Mouse (Mus musculus) lung, adult 2 months (tissue): ENCODE results near the gene Gm29797.

ENCODE experiments used
- CTCF ChIP-seq: fragments of 200-500 bp; IDR thresholded peaks from 2 replicates; pipeline ENCODE4 v1.5.1; 2011; ENCODE audit warnings: mild to moderate bottlenecking, low read length, control low read depth; ENCODE audit not compliant: insufficient read depth
- POLR2A ChIP-seq: fragments of 200-500 bp; IDR thresholded peaks from 2 replicates; pipeline ENCODE4 v1.6.1; 2011; ENCODE audit warnings: low read depth, mild to moderate bottlenecking, control low read depth, low read length, borderline replicate concordance; ENCODE audit errors: extremely low read depth

DNA sequence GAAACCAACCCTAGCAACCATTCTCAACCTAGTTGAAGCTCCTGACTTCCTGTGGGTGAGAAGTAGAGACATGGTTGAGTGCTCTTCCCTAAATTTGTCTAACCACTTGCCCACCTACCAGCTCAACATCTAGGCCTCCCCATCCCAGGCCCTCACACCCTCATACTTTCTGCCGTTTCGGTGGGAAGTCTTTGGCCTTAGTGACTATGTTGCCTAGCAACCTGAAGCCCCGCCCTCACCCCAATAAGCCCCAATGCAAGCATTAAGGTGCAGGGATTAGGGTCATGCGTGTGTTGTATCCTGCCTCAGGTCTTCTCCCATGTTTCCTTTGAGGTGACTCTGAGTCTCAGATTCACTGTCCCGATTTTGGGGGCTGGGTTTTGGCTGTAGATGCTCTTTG, 41.4 kb downstream of the Gm29797 start, which contains the start of gene Lkaaear1:
- TF ChIP-seq POLR2A (no peak), CTCF (no peak)
